Mouse (Mus musculus): ENCODE measurements around the gene Rap1gap. TPM values are rescaled to one million over a fixed set of nuclear protein-coding genes. Genes with fewer than 3 reads are reported as not detected.

Rap1gap gene
- polyA plus RNA-seq, 1 experiment from 2014 or later = 18.4 TPM

DNA sequence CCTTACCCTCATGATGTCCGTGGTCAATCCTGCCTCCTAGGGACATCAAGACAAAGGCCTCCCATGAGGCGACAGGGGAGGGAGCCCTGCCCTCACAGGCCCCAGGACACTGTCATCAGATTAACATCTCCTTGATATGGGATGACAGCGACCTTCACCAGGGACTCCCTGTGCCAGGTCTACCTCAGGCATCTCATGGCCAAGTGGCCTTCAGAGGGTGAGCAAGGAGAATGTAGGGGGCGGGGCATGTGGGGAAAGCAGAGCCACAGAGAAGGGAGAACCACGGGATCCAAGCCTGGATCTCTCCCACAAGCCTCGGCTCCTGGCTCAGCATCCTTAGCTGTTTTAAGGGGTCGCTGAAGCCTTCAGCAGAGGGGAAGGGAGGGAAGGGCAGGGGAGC lies 79.3 kb downstream of the Rap1gap start:
- H3K27me3 ChIP-seq (replicated peaks; ENCODE audit: control insufficient read depth, insufficient read depth, low read length) = no peaks in the 10 kb centered on the region
- H3K4me3 ChIP-seq (ENCODE audit: low read depth, low read length) = no peak overlapping the region
- H3K4me2 ChIP-seq (ENCODE audit: low read depth, low read length) = no peak overlapping the region
- no peaks in the 10 kb centered on the region for H3K9me3 ChIP-seq (ENCODE audit: control insufficient read depth, low read length)
- DNase-seq (ENCODE audit: low spot score) = no peak
- WGBS = 68% methylated on average over 7 of the region's 7 CpGs
- ATAC-seq (ENCODE audit: low read depth) = no peak
- no peaks in the 10 kb centered on the region for H3K36me3 ChIP-seq (ENCODE audit: control insufficient read depth, insufficient read depth, low read length)
- 0 out of 2 replicates have a peak, but pooled peaks cover 2% of the 10 kb centered on the region for H3K4me1 ChIP-seq (ENCODE audit: control insufficient read depth, insufficient read depth, low read length)
- no peak overlapping the region for H3K9ac ChIP-seq (ENCODE audit: low read depth, low read length)
- H3K27ac ChIP-seq (replicated peaks; ENCODE audit: low read depth, low read length) = no peak overlapping the region

DNA sequence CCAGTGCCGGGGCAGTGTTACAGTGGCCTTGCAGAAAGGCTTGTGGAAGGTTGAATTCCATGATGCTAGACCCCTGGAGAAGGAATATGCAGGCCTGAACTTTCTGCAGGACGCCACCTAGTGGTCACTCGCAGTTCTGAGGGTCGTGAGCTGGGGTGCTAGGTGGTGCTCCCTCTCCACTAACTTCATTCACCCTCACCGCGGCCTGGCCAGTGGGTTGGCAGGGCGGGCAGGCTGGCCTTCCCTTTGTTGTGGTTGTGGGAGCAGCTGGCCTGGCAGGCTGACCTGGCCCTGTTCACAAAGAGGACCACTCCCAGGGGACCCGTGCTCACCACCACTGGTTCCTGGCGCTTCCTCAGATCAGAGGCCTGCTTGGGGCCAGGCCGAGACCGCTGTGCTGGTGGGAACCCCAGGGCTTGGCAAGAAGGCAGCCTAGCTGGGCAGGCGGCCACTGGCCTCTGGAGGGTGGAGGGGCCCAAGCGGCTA lies 80.0 kb downstream of the Rap1gap start:
- Histone ChIP-seq H3K36me3 (ENCODE audit: control insufficient read depth, insufficient read depth, low read length) (no peaks in the 10 kb centered on the region), H3K27me3 (replicated peaks; ENCODE audit: control insufficient read depth, insufficient read depth, low read length) (no peaks in the 10 kb centered on the region), H3K4me1 (ENCODE audit: control insufficient read depth, insufficient read depth, low read length) (0 out of 2 replicates have a peak, but pooled peaks cover under 1% of the 10 kb centered on the region), H3K4me2 (ENCODE audit: low read depth, low read length) (no peak overlapping the region), H3K27ac (replicated peaks; ENCODE audit: low read depth, low read length) (no peak overlapping the region), H3K4me3 (ENCODE audit: low read depth, low read length) (no peak overlapping the region), H3K9ac (ENCODE audit: low read depth, low read length) (no peak overlapping the region), H3K9me3 (ENCODE audit: control insufficient read depth, low read length) (no peaks in the 10 kb centered on the region)
- ATAC-seq (ENCODE audit: low read depth) (no peak), DNase-seq (ENCODE audit: low spot score) (no peak)
- WGBS = 62% methylated on average over 10 of the region's 13 CpGs

DNA sequence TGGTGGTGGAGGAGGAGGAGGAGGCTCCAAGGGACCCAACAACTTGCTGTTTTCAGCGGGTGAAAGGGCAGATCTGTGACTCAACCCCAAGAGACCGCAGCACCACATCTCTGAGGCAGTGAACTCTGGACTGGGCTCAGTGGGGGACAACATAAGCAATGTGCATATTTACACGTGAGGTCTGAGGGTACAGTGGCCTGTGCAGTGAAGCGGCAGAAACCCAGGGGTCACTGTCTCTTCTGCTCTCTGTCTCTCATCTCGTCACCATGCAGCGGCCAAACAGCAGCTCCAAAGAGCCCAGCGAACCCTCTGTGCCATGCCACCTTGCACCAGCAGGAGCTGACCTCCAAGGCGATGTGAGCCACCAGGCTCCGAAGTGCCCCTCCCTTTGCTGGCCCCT lies 82.6 kb downstream of the Rap1gap start:
- DNase-seq (ENCODE audit: low spot score) (no peak), ATAC-seq (ENCODE audit: low read depth) (no peak)
- Histone ChIP-seq H3K4me1 (ENCODE audit: control insufficient read depth, insufficient read depth, low read length) (peaks cover 5% of the 10 kb centered on the region; the same call in 1 of the 2 replicates), H3K36me3 (ENCODE audit: control insufficient read depth, insufficient read depth, low read length) (no peaks in the 10 kb centered on the region), H3K27ac (replicated peaks; ENCODE audit: low read depth, low read length) (no peak overlapping the region), H3K4me3 (ENCODE audit: low read depth, low read length) (no peak overlapping the region), H3K9me3 (ENCODE audit: control insufficient read depth, low read length) (no peaks in the 10 kb centered on the region), H3K27me3 (replicated peaks; ENCODE audit: control insufficient read depth, insufficient read depth, low read length) (no peaks in the 10 kb centered on the region), H3K4me2 (ENCODE audit: low read depth, low read length) (no peak overlapping the region), H3K9ac (ENCODE audit: low read depth, low read length) (no peak overlapping the region)
- WGBS = 83% methylated on average over 9 of the region's 9 CpGs

DNA sequence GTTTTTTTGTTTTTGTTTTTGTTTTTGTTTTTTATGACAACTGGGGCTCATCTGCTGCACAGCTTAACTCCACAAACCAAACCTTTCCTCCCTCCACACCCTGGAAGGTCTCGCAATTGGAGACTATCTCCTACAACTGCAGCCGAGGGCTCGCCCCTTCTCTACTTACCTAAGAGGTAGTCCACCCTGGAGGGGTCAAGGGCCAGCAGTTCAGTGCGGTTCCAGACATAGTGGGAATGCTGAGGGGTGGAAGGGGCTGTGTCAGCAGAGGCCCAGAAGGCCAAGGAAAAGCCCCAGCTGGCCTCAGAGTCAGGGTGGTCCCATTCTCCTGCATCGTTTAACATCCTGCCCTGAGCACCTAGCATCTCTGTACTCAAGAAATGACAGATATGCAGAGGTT lies 83.1 kb downstream of the Rap1gap start:
- Histone ChIP-seq H3K4me3 (ENCODE audit: low read depth, low read length) (no peak overlapping the region), H3K4me2 (ENCODE audit: low read depth, low read length) (no peak overlapping the region), H3K9me3 (ENCODE audit: control insufficient read depth, low read length) (no peaks in the 10 kb centered on the region), H3K27ac (replicated peaks; ENCODE audit: low read depth, low read length) (no peak overlapping the region), H3K27me3 (replicated peaks; ENCODE audit: control insufficient read depth, insufficient read depth, low read length) (no peaks in the 10 kb centered on the region), H3K9ac (ENCODE audit: low read depth, low read length) (no peak overlapping the region), H3K4me1 (ENCODE audit: control insufficient read depth, insufficient read depth, low read length) (peaks cover 9% of the 10 kb centered on the region), H3K36me3 (ENCODE audit: control insufficient read depth, insufficient read depth, low read length) (no peaks in the 10 kb centered on the region)
- no peak for DNase-seq (ENCODE audit: low spot score)
- ATAC-seq (ENCODE audit: low read depth) = no peak
- 64% methylated on average over 5 of the region's 5 CpGs for WGBS

- Histone ChIP-seq H3K27me3 (replicated peaks; ENCODE audit: control insufficient read depth, insufficient read depth, low read length) (no peaks in the 10 kb centered on the region), H3K9ac (ENCODE audit: low read depth, low read length) (no peak overlapping the region), H3K4me1 (ENCODE audit: control insufficient read depth, insufficient read depth, low read length) (peaks cover 14% of the 10 kb centered on the region), H3K4me2 (ENCODE audit: low read depth, low read length) (no peak overlapping the region), H3K27ac (replicated peaks; ENCODE audit: low read depth, low read length) (no peak overlapping the region), H3K4me3 (ENCODE audit: low read depth, low read length) (no peak overlapping the region), H3K9me3 (ENCODE audit: control insufficient read depth, low read length) (no peaks in the 10 kb centered on the region), H3K36me3 (ENCODE audit: control insufficient read depth, insufficient read depth, low read length) (no peaks in the 10 kb centered on the region)
- ATAC-seq (ENCODE audit: low read depth) (peak; percentile 27; the same call in 1 of the 2 replicates), DNase-seq (ENCODE audit: low spot score) (peak; percentile 58)
- 40% methylated on average over 4 of the region's 4 CpGs for WGBS
Observed at GRCm38 (mm10) chr4:137748726-137749125, 84.2 kb downstream of the Rap1gap start.

DNA sequence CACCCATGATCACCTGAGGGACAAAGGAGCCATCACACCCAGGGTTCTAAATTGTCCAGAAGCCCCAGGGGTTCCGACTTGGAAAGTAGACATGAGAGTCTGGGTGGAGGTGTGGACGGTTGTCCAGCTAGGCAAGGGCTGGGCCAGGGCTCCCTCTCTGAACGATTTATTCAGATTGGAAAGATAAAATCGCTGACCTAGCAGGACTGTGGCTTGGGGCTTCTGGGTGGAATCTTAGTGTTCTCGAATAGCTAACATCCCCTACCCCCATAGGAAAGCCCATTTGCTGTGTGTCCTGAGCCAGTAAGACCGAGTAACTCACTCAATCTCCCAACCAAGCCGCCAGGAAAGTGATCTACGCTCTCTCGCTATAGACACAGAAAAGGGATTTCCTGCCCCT lies 85.2 kb downstream of the Rap1gap start:
- Histone ChIP-seq H3K4me3 (ENCODE audit: low read depth, low read length) (no peak overlapping the region), H3K36me3 (ENCODE audit: control insufficient read depth, insufficient read depth, low read length) (no peaks in the 10 kb centered on the region), H3K4me1 (ENCODE audit: control insufficient read depth, insufficient read depth, low read length) (peaks cover 14% of the 10 kb centered on the region), H3K9ac (ENCODE audit: low read depth, low read length) (no peak overlapping the region), H3K27ac (replicated peaks; ENCODE audit: low read depth, low read length) (no peak overlapping the region; the same call in 1 of the 2 replicates), H3K27me3 (replicated peaks; ENCODE audit: control insufficient read depth, insufficient read depth, low read length) (no peaks in the 10 kb centered on the region), H3K9me3 (ENCODE audit: control insufficient read depth, low read length) (no peaks in the 10 kb centered on the region), H3K4me2 (ENCODE audit: low read depth, low read length) (no peak overlapping the region)
- WGBS = 73% methylated on average over 9 of the region's 9 CpGs
- DNase-seq (ENCODE audit: low spot score) (no peak), ATAC-seq (ENCODE audit: low read depth) (no peak)

DNA sequence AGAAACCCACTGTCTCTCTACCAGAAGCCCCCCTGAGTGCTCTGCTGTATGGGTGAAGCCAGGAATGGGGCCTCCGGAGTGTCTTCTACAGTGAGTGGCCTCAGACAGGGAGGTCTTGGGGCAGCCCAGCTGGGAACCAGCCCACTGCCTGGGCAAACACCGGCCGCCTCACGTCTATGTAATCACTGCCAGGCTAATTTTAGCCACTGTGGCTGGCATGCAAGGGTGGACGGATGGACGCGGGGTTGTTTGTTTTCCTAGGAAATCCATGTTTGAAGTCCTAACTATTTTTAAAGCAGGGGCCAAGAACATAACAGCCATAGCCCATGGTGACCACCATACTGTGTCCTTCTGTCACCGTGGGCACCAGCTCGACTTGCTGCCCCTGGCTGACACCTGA lies 85.6 kb downstream of the Rap1gap start:
- DNase-seq (ENCODE audit: low spot score) (no peak), ATAC-seq (ENCODE audit: low read depth) (no peak)
- WGBS = 77% methylated on average over 9 of the region's 9 CpGs
- Histone ChIP-seq H3K9ac (ENCODE audit: low read depth, low read length) (no peak overlapping the region), H3K4me2 (ENCODE audit: low read depth, low read length) (no peak overlapping the region), H3K36me3 (ENCODE audit: control insufficient read depth, insufficient read depth, low read length) (no peaks in the 10 kb centered on the region), H3K4me1 (ENCODE audit: control insufficient read depth, insufficient read depth, low read length) (peaks cover 14% of the 10 kb centered on the region), H3K27ac (replicated peaks; ENCODE audit: low read depth, low read length) (no peak overlapping the region; the same call in 1 of the 2 replicates), H3K27me3 (replicated peaks; ENCODE audit: control insufficient read depth, insufficient read depth, low read length) (no peaks in the 10 kb centered on the region), H3K4me3 (ENCODE audit: low read depth, low read length) (no peak overlapping the region), H3K9me3 (ENCODE audit: control insufficient read depth, low read length) (no peaks in the 10 kb centered on the region)

DNA sequence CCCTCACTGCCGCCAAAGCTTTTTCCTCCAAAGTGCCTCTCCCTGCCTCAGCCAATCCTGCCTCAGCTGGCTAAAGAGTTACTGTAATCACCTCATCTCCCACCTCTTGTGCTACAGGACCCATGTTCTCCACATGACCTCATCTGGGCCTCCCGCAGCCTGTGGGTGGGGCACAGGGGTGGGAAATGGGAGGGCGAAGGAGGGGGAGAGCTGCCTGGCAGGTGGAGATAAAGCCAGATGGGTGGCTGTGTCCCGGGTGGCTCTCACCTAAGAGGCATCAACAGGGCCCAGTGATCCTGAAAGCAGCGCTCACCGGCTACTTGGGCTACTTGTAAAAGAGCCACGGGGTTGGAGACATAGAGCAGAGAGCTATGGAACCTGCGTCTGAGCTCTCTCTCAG lies 86.8 kb downstream of the Rap1gap start:
- no peak overlapping the region for H3K9ac ChIP-seq (ENCODE audit: low read depth, low read length)
- H3K4me2 ChIP-seq (ENCODE audit: low read depth, low read length) = no peak overlapping the region
- ATAC-seq (ENCODE audit: low read depth) = 0 out of 2 replicates have a peak, but pooled peaks have one; percentile 16
- 56% methylated on average over 5 of the region's 8 CpGs for WGBS
- no peaks in the 10 kb centered on the region for H3K27me3 ChIP-seq (replicated peaks; ENCODE audit: control insufficient read depth, insufficient read depth, low read length)
- H3K4me1 ChIP-seq (ENCODE audit: control insufficient read depth, insufficient read depth, low read length) = peaks cover 14% of the 10 kb centered on the region
- H3K27ac ChIP-seq (replicated peaks; ENCODE audit: low read depth, low read length) = no peak overlapping the region; the same call in 1 of the 2 replicates
- DNase-seq (ENCODE audit: low spot score) = no peak
- no peaks in the 10 kb centered on the region for H3K36me3 ChIP-seq (ENCODE audit: control insufficient read depth, insufficient read depth, low read length)
- no peak overlapping the region for H3K4me3 ChIP-seq (ENCODE audit: low read depth, low read length)
- no peaks in the 10 kb centered on the region for H3K9me3 ChIP-seq (ENCODE audit: control insufficient read depth, low read length)

- 29% methylated on average over 9 of the region's 9 CpGs for WGBS
- DNase-seq (ENCODE audit: low spot score) = peak; percentile 90
- Histone ChIP-seq H3K9ac (ENCODE audit: low read depth, low read length) (no peak overlapping the region), H3K4me3 (ENCODE audit: low read depth, low read length) (no peak overlapping the region), H3K9me3 (ENCODE audit: control insufficient read depth, low read length) (no peaks in the 10 kb centered on the region), H3K27me3 (replicated peaks; ENCODE audit: control insufficient read depth, insufficient read depth, low read length) (no peaks in the 10 kb centered on the region), H3K27ac (replicated peaks; ENCODE audit: low read depth, low read length) (no peak overlapping the region; the same call in 1 of the 2 replicates), H3K36me3 (ENCODE audit: control insufficient read depth, insufficient read depth, low read length) (no peaks in the 10 kb centered on the region), H3K4me2 (ENCODE audit: low read depth, low read length) (no peak overlapping the region), H3K4me1 (ENCODE audit: control insufficient read depth, insufficient read depth, low read length) (peaks cover 14% of the 10 kb centered on the region)
- ATAC-seq (ENCODE audit: low read depth) = peak; percentile 56; the same call in 1 of the 2 replicates
Observed at GRCm38 (mm10) chr4:137751717-137752116, 87.2 kb downstream of the Rap1gap start.
